Mouse (Mus musculus) heart, adult 11 months (tissue): Measurements from ENCODE around the gene Alg1.

ENCODE experiments used
- DNase-seq: peaks from one replicate; pipeline ENCODE4 v3.0.0; 2022

Alg1 gene

DNA sequence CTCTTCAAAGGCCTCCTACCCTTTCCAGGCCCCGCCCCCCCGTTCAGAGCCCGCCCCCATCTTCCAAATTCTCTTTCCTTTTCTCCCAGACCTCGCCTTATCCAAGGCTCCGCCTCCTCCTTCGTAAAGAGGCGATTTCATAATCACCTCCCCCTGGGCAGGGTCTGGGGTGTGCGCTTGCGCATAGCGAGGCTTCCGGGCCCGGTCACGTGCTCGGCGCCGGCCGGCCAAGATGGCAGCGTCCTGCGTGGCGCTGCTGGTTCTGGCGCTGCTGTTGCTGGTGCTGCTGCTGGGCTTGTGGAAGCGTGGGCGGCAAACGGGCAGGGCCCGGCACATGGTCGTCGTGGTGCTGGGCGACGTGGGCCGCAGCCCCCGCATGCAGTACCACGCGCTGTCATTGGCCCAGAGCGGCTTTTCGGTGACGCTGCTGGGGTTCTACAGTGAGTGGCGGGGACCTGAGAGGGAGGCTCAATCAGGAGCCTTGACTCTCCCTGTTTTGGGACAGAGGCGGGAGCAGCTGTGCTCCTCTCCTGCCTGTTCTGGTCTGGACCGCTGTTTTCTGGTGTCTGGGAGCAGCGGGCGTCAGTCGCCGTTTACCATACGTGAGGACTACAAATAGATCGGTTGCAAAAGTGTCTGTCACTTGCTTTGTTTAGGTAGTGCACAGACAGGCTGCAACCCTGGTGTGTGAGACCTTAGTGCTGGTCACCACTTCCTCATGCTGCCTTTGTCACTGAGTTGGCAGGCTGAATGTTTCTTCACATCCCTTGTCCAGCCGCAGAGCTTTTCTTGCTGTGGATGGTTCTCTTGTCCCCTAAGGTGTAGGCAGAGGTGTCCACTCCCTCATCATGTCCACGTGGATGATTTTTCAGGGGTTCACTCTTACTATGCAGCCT is at the start of gene Alg1:
Alg1 (plus strand) TSS at position 204 of the 896 bp plus-strand sequence.
- DNase-seq: peak; percentile 100

DNA sequence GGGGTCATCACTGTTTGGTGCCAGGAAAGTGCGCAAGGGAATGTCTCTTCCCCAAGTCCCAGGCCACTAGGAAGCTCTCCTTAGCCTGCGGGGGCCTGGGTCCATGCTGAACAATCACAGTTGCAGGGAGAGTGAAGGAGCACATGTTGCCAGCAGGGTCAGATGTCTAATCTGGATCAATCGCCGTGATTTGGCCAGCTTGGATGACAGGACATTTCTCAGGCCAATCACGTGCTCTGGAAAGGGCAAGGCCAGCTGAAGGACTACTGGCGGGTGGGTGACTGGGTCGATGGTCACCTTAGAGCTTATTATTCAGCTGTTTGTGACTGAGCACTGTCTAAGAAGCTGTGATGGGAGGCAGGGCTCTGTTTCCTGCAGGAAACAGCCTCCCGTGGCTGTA is 49.3 kb upstream of the Alg1 start:
- DNase-seq: no peak

DNA sequence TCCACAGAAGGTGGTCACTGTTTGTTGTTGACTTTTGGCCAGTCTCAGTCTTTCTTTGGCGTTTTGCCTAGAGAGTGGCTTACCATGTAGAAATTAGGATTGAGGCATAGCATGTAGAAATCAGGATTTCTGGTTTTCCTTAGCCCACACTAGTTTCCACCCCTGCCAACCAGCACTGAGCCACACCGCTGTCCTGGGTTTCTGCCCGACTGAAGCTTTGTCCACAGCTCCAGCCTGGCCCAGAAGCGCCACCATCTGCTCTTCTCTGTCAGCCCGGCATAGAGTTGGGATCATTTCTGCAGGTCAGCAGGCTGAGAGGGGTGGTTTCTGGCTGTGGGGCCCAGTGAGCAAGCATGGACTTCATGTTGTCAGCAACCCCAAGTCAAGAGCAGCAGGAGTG is 48.5 kb upstream of the Alg1 start:
- DNase-seq: peak; percentile 84

DNA sequence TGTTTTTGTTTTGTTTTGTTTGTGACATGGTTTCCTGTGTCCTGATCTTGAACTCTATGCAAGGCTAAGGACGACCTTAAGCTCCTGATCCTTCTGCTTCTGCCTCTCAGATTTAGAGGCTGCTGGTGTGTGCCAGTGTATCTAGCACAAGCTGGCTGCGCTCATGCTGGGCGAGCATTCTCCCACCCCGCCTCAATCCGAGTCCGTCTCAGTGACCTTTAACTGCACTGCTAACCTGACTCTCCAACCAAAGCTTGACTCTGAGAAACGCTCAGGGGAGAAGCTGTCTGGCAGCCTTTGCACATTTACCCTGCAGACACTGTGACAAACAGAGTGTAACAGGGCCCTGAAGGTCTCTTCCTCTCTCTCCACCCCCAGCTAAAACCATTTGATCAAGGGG is 47.7 kb upstream of the Alg1 start:
- DNase-seq: peak; percentile 87

DNA sequence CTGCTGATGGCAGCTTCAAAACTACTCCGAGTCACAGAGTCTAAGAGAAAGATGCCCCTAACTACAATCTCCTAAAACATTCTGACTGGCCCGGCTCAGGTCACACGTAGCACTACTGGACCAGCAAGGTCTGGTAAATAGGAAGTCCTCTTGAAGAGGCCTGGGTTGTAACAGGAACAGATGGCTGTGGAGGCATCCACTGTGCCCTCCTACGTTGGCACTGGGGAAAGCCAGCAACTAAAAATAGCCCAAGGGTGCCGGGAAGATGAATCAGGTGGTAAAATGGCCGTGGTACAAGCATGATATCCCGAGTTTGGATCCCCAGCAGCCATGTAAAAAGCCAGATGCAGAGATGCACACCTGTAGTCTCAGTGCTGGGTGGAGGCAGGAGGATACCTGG is 47.2 kb upstream of the Alg1 start:
- DNase-seq: peak; percentile 96

DNA sequence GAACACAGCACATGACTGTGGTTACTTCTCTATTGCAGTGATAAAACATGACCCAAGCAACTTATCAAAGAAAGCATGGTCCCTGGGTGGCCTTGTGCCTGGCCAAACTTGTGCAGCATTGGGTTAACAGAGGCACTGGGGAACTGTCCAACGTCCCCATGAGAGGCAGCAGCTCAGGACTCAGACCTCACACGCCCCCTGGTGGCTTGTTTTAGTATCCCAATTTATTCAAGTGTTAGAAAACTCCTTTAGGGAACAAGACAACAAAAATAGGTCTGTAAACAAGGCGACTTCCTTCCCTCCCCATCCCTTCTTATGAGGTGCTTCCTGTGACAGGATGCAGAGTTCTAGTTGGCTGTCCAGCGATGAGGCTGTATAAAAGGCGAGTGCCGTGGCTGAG is 38.3 kb upstream of the Alg1 start:
- no peak for DNase-seq

DNA sequence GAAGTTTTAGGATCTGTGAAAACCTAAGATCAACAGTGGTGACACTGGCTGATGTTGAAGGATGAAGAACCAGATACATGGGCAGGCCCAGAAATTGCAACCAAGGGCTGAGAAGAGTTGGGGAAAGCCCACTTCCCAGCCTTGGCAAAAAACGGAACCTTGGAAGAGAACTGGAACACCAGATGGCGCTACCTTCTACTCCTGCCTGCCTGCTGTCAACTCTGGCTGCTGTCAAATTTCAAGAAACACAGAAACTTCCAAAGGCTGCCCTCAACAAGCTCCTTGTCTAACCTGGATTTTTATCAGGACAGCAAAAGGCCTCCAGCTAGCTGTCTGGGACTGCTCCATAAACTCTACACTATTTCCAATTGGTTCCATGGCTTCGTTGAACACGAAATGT is 30.7 kb upstream of the Alg1 start:
- DNase-seq: peak; percentile 91

DNA sequence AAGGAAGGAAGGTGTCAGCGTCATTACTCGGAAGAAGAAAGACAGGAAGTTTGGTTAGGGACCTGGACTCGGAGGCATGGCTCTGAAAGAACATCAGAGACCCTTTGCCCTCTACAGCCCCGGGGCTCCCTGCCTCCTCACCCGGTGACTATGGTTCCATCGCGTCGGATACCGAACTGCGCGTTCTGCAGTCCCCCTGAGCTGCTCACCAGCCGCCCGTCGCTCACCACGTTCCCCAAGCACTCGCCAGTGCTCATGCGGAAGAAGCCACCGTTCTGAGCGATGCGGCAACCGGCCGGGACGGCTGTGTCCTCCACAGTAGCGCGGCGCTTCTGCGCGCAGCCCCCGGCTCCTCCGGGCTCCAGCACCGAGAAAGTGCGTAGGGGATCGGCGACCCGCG is 30.2 kb upstream of the Alg1 start:
- no peak for DNase-seq

DNA sequence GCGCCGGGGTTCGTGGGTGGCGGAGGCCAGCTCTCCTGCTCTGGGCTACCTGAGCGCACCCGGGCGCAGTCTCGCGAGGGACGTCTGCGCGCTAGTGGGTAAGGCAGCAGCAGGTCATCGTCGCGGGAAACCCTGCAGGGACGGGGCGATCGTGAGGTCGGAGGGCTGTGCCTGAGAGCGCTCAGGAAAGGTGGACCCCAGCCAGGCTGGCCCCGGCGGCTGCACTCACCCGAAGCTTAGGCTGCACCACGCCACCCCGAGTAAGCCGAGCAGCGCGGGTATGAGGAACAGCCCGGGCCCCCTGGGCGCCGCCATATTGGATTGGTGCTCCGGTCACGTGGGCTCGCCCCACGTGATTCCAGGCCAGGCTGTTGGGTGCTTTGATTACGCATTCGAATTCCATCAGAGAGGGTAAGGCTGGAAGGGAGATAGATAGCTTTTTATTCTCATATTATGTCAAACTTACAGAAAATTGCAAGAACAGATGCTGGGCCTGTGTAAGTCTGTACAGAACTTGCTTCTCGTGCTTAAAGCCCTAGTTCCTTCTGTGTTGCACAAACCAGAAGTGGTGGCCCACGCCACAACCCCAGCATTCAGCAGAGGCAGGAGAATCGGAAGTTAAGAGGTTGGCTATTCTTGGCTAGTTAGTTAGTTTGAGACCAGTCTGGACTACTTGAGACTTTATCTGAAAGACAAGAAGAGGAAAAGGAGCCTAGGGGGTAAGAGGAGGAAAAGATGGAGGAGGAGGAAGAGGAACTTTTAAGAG is 29.6 kb upstream of the Alg1 start, which contains the start of gene Nagpa:
Nagpa (minus strand) TSS at position 345 of the 766 bp plus-strand sequence.
- peak; percentile 99 for DNase-seq

DNA sequence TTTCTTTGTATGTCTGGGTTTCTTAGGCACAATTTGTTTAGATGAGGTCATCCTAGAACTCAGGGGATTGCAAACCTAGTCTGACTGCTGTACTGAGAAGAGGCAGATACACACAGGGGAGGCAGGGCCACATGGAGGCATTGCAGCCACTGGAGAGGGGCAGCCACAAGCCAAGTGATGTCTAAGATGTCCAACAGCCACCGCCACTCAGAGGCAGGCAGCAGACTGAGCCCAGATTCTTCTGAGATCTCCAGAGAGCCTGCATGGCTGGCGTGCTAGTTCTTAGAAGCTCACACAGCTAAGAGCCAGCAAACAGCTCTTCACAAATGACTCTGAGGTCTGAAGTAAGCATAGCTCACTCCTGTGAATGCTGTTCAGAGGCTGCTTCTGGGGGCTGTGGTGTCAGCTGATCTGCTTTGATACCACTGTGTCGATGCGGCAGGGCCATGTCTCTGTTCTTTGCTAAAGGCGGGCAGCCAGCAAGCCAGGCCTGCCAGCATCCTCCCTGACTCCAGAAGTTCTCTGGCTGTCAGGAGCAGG is 27.9 kb upstream of the Alg1 start:
- peak; percentile 93 for DNase-seq

DNA sequence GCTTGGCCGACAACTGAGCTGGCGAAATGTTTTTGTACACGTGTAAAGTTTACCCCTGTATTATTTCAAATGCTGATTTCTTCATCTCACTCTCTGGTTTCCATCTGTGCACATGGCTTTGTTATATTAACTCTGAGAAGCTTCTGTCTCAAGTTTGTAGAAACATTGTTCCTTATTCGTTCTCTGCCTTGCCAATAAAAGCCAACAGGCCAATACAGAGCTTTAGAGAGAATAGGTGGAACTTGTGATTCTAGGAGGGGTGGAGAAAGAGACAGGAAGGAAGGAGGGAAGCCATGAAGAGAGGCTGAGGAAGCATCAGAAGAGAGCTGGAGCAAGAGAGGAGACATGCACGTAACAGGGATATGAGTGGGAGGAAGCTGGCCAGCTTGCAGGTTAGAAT is 27.4 kb upstream of the Alg1 start:
- peak; percentile 86 for DNase-seq

DNA sequence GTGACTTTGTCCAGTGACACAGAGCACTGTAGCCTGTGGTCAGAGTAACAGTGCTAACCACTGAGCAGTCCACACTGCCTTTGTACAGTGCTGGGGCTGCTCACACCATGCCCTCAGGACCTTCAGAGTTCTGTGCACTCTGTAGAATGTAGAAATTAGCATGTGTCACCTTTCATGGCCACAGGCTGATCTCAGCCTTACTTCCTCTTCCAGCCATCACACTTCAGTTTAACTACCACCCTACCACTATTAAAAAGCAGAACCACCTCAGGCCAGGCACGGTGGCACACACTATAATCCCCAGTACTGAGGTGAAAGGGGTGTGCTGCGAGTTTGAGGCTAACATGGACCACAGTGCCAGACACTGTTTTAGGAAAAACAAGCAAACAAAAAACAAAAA is 23.1 kb upstream of the Alg1 start:
- no peak for DNase-seq

DNA sequence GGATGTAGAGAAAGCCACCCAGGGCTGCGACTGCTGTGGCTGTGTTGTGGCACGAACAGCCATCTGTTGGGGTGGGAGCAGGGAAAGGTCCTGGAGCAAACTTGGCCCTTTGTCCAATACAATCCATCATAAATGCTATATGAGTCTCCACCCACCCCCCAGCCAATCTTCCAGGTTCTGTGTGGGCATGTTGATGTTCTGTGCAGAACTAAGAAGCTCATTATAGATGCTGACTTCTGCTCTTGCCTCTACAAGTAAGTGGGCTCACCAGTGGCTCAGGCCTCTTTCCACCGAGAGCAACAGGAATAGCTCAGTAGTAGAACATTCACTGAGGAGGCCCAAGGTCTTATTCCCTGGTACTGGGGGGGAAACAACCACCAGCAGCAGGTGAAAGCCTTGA is 21.3 kb upstream of the Alg1 start:
- peak; percentile 86 for DNase-seq

DNA sequence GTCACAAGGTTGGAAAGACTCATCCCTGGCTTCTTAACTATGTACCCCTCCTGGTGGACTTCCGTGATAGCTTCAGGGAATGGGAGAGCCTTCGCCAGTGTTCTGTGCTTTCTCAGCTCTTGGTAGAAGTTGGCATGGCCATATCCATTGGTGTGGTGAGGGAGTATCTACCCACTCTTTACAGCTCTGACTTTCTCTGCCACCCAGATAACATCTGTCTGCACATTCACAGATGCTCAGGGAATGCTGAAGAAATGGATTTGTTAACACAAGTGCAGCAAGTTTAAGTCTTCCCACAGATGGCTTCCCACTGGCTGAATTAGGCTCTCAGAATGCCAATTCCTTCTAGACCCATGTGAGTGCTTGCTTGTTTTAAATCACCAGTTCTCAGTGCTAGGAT is 19.3 kb upstream of the Alg1 start:
- peak; percentile 79 for DNase-seq

DNA sequence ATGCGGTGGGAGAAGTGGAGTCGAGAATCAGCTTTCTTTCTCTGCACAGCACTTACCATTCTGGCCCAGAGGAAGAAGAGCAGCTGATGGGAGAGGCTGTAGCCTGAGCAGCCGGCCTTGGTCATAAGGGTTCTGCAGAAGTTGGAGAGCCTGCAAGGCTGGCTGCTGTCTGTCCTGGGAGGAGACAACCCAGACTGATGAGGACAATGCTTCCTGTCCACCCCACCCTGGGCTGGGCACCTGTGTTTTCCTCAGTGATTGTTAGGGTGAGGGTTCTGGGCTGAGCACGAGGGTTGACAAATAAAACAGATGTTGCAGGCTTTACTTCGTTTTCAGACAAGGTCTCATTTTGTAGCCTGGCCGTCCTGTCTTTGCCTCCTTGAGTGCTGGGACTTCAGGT is 16.7 kb upstream of the Alg1 start:
- DNase-seq: peak; percentile 97

DNA sequence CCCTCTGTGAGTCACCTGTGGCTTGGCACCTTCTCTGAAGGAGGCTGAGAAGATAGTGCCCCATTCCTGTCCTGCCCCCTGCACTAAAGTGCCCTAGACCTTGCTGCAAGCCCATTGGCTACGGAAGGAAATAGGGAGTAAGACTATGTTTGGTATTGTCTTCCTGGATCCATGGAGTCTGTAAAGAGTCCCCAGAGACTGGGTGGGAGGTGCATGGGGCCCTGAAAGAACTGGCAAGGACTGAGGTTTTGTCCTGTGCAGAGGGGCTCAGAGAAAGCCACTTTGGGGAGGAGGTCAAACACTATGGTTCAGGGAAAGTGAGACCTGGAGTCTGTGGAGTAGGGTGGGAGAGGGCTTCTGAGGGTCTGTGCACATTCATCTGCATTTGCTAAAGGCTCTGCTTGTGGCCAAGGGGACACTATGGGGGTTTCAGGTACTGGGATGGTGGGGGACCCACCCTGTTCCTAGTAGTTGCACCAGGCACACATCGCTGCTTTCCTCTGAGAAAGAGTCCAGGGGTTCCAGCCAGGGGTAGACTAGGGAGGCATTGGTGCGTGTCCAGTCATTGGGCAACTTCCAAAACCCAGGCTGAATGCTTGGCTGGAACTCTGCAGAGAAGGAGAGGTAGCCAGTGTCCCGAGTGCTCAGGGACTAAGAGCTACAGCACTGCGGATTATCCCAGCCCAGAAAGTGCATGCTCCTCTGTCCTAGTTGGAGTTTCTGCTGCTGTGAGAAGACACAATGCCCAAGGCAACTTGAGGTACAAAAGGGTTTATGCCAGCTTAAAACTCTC is 15.9 kb upstream of the Alg1 start:
- DNase-seq: peak; percentile 93

DNA sequence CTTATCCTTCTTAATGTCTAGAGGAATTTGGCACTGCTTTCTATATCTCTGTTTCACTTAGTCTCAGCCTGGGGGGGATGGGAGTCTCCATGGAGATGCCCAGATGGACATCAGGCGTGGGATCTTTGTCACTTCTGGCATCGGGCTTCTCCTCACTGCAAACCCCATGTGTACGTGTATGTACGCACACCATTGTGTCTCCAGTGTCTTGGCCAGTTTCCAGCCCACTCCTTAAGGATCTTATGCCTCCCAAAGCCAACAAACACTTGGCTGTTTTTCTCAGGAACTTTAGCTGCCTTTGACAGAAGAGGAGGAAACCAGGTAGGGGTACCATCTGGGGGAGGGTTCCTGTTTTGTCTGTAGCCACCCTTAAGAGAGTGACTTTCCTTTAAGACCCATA is 12.0 kb upstream of the Alg1 start:
- peak; percentile 93 for DNase-seq

DNA sequence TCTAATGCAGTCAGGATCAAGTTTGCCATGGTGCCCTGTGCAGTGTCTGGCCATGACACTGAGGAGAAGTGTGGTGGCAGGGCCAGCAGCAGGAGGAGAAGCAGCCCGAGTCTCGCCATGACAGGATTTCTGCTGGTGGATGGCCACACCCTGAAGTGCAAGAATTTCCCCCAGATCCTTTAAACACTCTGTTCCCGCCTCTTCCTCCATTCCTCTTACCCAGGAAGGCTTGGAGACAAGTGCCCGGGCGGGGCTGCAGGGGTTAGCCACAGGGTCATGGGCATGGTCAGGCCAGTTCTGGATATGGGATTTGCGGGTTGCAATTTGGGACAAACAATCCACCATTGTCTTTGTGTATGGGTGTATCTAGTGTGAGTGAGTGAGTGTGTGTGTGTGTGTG is 11.3 kb upstream of the Alg1 start, which contains the start of gene AU021092:
AU021092 (minus strand) TSS at position 160 of the 400 bp plus-strand sequence.
- DNase-seq: peak; percentile 97

DNA sequence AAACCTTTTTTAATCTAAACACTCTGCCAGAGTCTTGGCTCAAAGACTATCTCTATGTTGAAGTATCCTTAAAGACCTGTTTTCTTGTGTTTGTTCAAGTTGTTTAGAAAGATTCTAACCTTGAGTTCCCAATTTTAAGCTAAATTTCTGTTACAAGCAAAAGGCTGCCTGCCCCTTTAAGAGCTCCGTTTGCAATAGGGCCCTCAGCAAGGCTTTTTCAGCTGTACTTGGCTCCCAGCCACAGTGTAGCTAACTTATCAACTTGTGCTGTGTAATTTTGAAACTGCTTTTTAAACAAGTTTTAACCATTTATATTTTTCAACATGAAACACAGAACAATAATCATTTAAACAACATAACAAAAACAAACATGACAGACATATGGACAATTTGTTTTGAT is 6.9 kb upstream of the Alg1 start:
- peak; percentile 88 for DNase-seq

DNA sequence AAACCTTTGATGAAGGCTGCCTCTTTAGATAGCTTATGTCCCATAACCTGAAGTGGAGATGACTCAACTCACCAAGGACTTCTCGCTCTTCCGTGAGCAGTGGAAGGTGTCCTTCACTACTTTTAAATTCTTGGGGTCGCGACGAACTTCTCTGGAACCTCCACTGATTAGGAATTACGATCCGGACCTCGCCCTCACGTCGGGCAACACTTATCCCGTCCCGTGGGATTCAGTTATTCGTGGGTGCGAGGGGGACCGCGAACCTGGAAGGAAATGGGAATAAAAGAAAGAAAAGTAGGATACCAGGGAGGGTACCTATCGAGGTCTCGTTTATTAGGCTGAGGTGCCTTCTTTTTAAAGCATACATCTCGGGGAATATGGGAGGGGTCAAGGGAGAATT is 5.9 kb upstream of the Alg1 start:
- DNase-seq: peak; percentile 85

DNA sequence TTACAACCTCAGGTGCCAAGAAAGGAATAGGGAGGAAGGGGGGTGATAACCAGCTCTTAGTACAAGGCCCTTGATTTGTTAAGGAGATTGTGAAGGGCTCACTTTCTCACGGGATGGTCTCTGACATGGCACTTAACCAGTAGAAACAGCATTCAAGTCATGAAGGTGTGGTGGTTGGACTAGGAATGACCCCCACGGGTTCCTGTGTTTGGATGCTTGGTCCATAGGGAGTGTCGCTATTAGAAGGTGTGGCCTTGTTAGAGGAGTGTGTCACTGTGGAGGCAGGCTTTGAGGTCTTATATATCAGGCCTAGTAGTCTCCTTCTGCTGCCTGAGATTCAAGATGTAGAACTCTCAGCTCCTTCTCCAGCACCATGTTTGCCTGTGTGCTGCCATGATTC is 5.3 kb upstream of the Alg1 start:
- DNase-seq: peak; percentile 80

DNA sequence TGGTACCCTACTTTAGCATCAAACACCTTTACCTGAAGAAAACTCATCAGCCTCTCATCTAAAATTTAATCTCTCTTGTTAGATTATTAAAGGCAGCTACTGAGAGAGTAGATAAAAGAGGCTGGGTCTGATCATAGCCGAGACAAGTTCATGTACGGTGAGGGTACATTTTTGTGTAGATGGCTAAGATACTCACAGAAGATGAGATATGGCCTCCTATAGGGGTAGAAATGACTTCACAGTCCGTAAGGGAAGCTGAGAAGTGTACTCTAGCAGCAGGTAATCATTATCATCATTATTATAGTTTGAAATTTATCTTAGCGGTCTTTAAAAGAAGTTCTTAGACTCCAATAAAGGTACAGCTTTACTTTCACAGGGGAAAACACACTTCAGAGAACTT is 439 bp upstream of the Alg1 start:
- DNase-seq: peak; percentile 41

DNA sequence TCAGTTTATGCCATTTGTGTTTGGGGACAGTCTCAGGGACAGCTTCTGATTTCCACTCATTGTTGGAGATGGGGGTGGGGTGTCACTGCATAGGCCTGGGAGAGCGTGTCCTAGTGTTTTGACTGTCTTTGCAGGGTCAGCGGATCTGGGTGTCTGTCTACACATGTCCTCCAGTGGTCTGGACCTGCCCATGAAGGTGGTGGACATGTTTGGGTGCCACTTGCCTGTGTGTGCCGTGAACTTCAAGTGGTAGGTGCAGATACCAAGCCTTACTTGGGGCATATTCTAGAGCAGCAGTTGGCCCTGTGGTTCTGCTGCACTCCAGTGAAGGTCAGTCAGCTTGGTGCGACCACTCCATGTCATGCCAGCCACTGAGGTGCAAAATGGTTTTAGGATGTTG is 8.9 kb downstream of the Alg1 start:
- DNase-seq: peak; percentile 83
